Mouse (Mus musculus) embryonic fibroblast, embryonic 13.5 days (primary cell): ENCODE results near the gene Lrrtm1. TPM values are rescaled to one million over a fixed set of nuclear protein-coding genes. Genes with fewer than 3 reads are reported as not detected.

Source experiments
- H3K27ac ChIP-seq: 2 replicates; pipeline ENCODE4 v1.5.1; 2012; ENCODE audit warnings: low read length, control low read depth, inconsistent platforms; ENCODE audit not compliant: insufficient read depth
- H3K4me1 ChIP-seq: 2 replicates; pipeline ENCODE4 v1.6.1; 2011; ENCODE audit warnings: low read length; ENCODE audit not compliant: control insufficient read depth, insufficient read depth
- H3K4me3 ChIP-seq: 2 replicates; pipeline ENCODE4 v1.5.1; 2011; ENCODE audit warnings: mild to moderate bottlenecking, control low read depth, low read length; ENCODE audit not compliant: insufficient read depth
- CTCF ChIP-seq: IDR thresholded peaks from 2 replicates; pipeline ENCODE4 v1.5.1; 2011; ENCODE audit warnings: mild to moderate bottlenecking, control low read depth, low read length, moderate library complexity, borderline replicate concordance; ENCODE audit not compliant: insufficient read depth
- POLR2A ChIP-seq: IDR thresholded peaks from 2 replicates; pipeline ENCODE4 v1.6.1; 2011; ENCODE audit warnings: low read depth, mild to moderate bottlenecking, control low read depth, low read length, moderate library complexity
- polyA plus RNA-seq: library from polyadenylated mRNA; stranded (reverse); fragments of >200 nt; gene quantifications from 2 replicates; pipeline ENCODE4 v1.2.4, GENCODE M21; 2011; ENCODE audit warnings: low read depth; ENCODE audit not compliant: missing spikeins, insufficient read length

The Lrrtm1 gene
- polyA plus RNA-seq, 1 experiment, result 1.7 TPM

DNA sequence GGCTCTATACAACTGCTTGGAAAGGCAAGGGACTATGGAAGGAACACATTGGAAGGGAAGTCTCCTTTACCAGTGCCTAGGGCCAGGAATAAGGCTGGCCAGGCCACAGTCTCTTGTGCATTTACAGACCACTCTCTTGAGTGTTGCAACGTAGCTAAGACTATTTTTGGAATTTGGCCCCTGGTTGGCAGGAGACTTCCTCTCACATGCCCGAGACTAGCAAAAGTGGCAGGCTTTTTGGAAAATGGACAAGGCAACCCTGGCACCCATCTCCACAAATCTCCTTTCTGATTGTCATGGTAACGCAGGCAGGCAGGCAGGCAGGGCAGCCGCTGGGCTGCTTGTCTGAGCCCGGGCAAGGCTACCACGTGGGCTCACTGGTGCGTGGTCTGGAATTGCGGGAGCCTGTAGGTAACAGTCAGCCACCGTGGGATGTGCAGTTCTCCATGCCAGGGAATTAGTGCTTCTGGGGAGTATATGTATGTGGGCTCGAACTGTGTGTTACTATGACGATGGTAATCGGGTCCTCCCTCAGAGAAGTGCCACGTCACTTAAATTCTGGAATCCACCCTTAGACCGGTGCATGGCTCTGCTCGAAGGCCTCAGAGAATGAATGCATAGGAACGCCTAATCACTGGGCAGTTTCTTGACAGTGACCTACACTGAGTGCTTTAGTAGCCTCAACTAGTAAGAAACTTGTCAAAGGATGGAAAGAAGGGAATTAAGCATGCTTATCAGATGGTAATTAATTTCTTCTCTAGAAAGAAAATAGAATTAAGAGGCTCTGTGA lies 19.4 kb upstream of the Lrrtm1 start:
- Histone ChIP-seq H3K27ac (no peak overlapping the region), H3K4me3 (no peak overlapping the region), H3K4me1 (no peaks in the 10 kb centered on the region)
- no peak for TF ChIP-seq CTCF

DNA sequence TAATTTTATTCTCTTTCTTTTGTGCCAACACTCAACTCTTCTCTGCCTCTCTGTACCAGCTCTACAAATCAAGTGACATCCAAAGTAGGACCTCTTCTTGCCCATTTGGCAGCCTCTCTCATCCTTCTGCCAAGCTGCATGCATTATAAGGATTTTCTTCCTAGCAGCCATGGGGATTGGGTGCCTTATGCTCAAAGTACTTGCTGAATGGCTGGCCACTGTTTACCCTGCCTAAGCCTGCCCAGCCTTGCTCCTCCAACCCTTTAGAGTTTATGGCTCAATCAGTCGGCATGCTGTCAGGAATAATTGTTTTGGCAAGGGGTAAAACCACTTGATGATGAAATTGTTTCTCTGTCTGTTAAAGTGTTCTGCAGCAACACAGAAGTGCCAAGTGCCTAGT lies 2.1 kb upstream of the Lrrtm1 start:
- no peak overlapping the region for H3K4me3 ChIP-seq
- TF ChIP-seq CTCF, result no peak
- TF ChIP-seq POLR2A, result no peak
- no peak overlapping the region for H3K27ac ChIP-seq
- H3K4me1 ChIP-seq, result no peaks in the 10 kb centered on the region

DNA sequence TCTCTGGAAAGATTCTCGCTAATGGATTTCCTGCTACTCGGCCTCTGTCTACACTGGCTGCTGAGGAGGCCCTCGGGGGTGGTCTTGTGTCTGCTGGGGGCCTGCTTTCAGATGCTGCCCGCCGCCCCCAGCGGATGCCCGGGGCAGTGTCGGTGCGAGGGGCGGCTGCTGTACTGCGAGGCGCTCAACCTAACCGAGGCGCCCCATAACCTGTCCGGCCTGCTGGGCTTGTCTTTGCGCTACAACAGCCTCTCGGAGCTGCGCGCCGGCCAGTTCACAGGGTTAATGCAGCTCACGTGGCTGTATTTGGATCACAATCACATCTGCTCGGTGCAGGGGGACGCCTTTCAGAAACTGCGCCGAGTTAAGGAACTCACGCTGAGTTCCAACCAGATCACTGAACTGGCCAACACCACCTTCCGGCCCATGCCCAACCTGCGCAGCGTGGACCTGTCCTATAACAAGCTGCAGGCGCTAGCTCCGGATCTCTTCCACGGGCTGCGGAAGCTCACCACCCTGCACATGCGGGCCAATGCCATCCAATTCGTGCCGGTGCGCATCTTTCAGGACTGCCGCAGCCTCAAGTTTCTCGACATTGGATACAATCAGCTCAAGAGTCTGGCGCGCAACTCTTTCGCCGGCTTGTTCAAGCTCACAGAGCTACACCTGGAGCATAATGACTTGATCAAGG lies 1.2 kb downstream of the Lrrtm1 start:
- Histone ChIP-seq H3K4me3 (peak overlapping the region; percentile 42), H3K4me1 (no peaks in the 10 kb centered on the region), H3K27ac (no peak overlapping the region)
- TF ChIP-seq POLR2A, result no peak
- no peak for TF ChIP-seq CTCF

DNA sequence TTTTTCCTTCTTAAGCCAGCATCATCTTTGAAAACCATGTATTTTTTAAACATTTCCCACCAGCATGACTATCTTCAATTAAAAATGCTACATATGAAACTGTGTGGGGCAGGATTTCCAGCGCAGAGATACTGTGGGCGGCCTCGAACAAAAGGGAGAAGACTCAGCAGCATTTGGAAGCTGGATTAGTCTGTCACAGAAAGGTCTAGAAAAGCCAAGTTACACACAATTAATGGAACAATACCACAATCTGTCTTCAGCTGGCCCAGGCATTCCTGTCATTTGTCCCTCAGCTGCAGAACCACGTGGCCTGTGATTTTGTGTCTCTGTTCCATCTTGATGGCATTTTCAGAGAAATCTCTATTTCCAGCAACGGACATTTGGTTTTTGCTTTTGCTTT lies 11.0 kb downstream of the Lrrtm1 start:
- Histone ChIP-seq H3K27ac (no peak overlapping the region), H3K4me3 (no peak overlapping the region), H3K4me1 (no peaks in the 10 kb centered on the region)
- TF ChIP-seq POLR2A, result no peak
- no peak for TF ChIP-seq CTCF

DNA sequence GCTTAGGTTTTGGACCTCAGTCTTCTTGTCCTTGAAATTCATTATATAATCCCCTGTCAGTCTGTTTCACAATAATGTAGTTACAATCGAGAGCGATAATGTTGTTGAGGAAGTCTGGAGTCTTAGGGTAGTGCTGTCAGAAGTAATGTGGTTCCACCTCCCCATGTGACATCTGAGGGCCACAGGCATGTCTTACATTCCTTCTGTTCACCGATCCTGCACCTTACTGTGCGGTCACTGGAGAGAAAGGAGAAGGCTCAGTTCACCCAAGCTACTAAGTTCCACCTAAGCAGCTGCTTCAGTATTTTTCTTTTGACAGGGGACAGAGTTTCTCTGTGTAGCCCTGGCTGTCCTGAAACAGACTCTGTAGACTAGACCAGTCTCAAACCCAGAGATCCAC lies 13.9 kb downstream of the Lrrtm1 start:
- H3K4me1 ChIP-seq, result no peaks in the 10 kb centered on the region
- no peak overlapping the region for H3K4me3 ChIP-seq
- TF ChIP-seq POLR2A (no peak), CTCF (no peak)
- H3K27ac ChIP-seq, result no peak overlapping the region

DNA sequence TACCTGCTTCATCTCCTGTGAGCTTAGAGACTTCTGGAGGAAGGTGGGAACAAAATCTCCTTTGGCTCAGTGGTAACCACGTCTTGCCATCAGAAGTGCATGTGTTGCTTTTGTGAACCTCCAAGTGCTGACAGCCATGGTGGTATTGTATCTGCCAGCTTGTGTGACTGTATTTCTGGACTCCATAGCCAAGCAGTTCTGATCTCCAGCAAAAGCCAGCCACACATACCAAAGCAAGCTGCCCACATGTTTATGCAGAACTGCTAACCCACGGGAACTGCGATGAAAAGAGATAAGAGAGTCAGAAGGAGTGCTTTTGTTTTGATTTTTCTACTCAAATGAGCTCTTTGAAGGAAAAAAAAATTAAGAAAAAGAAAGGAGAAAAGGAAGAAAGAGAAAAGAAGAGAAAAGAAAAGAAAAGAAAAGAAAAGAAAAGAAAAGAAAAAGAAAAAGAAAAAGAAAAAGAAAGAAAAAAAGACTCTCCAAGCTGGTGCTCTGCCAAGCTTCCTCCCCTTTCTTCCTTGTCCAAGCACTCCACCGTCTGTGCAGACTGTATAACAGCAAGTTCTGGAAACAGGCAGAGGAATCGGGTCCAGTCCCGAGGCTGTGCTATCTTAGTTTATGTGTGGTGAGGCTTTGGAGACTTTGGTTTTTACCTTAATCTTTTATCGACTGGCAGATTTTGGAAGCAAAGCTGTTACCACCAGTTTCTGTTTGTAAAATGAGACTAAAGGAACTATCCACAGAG lies 15.0 kb downstream of the Lrrtm1 start:
- Histone ChIP-seq H3K4me1 (no peaks in the 10 kb centered on the region), H3K27ac (no peak overlapping the region), H3K4me3 (no peak overlapping the region)
- TF ChIP-seq CTCF, result peak; percentile 32; the same call in 1 of the 2 replicates
- TF ChIP-seq POLR2A, result no peak

DNA sequence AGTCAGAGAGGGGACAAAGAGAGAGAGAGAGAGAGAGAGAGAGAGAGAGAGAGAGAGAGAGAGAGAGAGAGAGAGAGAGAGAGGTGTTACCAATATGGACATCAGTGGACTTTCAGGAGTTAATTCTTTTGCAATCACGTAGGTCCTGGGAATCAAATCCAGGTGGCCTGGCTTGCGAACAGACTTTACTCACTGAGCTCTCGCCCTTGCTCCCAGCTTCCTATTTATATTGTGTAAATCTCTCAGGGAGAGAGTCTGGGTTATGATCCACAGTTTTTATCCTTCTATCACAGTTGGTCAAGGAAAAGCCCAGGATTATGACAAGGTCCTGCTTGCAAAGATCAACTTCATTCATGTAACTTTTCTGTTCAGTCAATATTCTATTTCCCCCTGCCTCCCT lies 22.7 kb downstream of the Lrrtm1 start:
- H3K4me1 ChIP-seq, result no peaks in the 10 kb centered on the region
- H3K27ac ChIP-seq, result no peak overlapping the region
- no peak overlapping the region for H3K4me3 ChIP-seq
- TF ChIP-seq CTCF, result no peak
- no peak for TF ChIP-seq POLR2A

DNA sequence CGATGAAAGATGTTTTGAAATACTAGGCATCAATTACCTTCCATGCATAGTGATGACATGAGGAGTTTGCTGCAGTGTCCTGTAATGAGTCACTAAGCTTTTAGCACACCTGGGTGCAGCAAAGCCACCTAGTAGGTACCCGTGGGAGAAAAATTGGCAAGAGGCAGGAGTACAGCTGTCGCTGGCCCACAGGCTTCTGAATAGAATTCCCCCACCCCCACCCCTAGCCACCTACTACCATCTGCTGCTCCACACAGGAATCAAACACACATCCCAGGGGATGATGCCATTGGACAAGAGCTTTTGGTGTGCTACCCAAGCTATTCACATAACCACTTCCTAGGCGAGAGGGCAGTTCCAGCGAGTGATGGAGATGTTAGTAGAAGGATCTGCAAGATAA lies 36.3 kb downstream of the Lrrtm1 start:
- H3K4me3 ChIP-seq, result no peak overlapping the region
- no peak overlapping the region for H3K27ac ChIP-seq
- H3K4me1 ChIP-seq, result no peaks in the 10 kb centered on the region
- TF ChIP-seq POLR2A, result no peak

DNA sequence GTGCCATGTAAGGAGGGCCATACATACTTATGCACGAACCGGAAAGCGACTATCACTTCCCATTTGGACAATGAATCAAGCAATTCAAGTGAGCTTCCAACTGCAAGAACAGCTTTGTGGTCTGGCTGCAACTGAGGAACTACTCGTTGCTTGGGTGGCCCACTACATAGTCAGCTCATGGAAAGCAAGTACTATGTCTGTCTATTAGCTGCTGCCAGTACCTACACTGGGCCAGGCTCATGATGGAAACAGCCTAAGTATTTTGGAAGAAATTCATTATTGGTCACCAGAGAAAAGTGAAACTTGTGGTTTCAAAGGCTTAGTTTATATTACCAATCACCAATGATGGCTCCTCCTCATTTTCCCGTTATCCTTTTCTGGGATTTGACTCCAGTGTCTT lies 43.8 kb downstream of the Lrrtm1 start:
- H3K4me3 ChIP-seq, result no peak overlapping the region
- TF ChIP-seq CTCF, result no peak
- TF ChIP-seq POLR2A, result no peak
- no peaks in the 10 kb centered on the region for H3K4me1 ChIP-seq

DNA sequence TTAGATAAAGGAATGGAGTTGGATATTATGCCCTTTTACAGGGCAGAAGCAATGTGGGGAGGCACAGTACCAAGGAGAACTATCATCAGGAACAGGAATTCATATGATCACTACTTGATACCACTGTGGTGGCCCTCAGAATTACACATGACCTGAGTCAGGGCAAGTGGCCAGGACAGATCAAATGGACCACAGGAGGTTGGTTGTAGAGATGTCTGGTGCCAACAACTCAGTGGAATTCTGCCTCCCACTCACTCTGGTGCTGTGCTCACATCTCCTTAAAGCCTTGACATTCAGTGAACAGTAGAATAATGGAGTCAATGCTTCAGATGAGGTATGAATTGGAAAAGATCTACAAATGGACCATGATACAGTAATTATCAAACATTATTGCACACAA lies 45.9 kb downstream of the Lrrtm1 start:
- TF ChIP-seq CTCF, result no peak
- no peak for TF ChIP-seq POLR2A
- Histone ChIP-seq H3K4me1 (no peaks in the 10 kb centered on the region), H3K4me3 (no peak overlapping the region)

More for the DNA sequence above, 43.8 kb downstream of the Lrrtm1 start:
- no peak overlapping the region for H3K27ac ChIP-seq

More for the DNA sequence above, 45.9 kb downstream of the Lrrtm1 start:
- no peak overlapping the region for H3K27ac ChIP-seq
